Mouse (Mus musculus) layer of hippocampus, adult 9-11 months (tissue): ENCODE measurements at regions not wholly inside any gene's neighbourhood (a gene's known extent, or its start where the extent isn't known, plus 50 kb on each side); places are given as distances from the start of the nearest gene placed in this dataset.

ENCODE experiments used
- DNase-seq: peaks from one replicate; pipeline ENCODE4 v3.0.0; 2022

- DNase-seq, result no peak
Observed at GRCm38 (mm10) chr7:36548440-36548839, 149.5 kb upstream of the Tshz3 start.

- no peak for DNase-seq
Observed at GRCm38 (mm10) chr7:36571061-36571460, 126.9 kb upstream of the Tshz3 start.

- DNase-seq, result no peak
Observed at GRCm38 (mm10) chr7:36582074-36582473, 115.8 kb upstream of the Tshz3 start.

DNA sequence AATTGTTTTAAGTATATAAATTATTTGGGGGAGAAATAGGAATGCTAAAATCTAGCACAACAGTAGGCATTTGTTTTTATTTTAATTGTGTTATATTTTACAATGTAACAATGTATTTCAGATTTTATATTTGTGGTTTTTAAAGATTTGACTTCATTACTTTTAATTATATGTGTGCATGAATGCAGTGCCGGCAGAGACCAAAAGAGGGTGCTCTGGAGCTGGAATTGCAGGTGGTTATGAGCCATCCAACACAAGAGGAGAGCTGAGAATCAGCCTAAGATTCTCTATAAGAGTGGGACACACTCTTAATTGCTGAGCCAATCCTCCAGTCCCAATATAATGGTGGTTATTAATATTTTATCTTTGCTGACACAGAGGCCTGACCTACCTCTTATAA is 112.9 kb upstream of the Tshz3 start:
- no peak for DNase-seq

DNA sequence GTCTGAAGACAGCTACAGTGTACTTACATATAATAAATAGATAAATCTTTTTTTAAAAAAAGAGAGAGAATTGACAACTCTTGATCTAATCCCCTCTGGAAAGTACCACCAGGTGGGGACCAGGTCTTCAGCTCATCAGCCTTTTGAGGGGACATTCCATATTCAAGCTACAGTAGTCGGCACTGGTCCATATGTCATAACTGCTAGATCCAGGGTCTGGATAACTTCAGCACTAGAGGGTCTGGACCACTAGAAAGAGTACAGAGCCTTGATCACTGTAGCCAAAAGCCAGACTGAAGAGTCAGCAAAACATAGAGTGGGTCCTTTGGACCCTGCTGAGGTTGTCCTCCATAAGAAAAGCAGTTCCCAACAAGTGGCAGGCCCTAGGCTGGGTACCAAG is 106.4 kb upstream of the Tshz3 start:
- no peak for DNase-seq

DNA sequence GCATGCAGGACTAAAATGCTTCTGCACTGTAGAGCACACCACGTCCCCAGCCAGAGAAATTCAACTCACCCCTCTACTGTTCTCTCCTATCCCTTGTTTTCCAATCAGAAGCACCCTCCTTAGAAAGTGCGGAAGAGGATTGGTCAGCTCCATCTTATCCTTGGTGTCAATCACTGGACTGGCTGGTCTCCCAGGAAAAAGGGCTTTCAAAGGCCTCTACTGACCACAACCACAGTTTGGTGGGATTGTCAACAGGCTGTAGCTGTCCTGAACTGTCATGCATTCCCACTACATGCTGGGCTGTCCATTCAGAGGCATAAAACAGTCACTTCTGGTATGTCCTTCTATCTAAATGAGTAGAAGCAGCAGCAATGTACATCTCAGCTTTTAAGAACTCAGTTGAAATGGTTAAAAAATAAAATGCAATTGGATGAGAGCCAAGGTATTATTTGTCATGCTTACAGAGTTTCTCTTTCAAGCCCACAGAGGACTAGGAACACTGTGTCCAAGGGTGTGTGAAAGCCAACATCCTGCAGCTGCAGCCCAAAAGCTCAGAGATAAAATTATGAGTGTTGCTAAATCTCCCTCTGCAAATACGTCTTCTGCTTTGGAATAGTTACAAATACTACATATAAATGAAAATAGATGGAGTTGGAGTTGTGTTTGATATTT is 101.2 kb upstream of the Tshz3 start:
- DNase-seq, result no peak

GRCm38 (mm10) chr7:36605026-36605698 is 92.8 kb upstream of the Tshz3 start:
- DNase-seq, result no peak

DNA sequence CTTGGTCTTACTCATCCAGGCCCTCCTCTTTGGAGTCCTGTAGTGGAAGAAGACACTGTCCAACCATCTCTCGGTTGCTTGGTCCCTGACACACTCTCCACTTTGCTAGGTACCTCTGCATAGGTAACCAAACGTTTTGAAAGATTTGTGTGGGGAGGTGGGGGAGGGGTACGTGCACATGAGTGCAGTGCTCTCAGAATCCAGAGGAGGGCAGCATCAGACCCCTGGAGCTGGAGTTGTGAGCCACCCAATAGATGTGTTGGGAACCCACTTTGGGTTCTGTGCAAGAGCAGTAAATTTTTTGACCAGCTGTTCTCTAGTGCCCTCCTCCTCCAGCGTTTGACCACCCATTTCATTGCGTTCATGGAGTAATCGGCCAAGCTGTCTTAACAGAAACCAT is 77.7 kb upstream of the Tshz3 start:
- DNase-seq, result no peak

- DNase-seq, result no peak
Observed at GRCm38 (mm10) chr7:36644252-36644651, 53.7 kb upstream of the Tshz3 start.
